Mouse (Mus musculus) telencephalon, adult 2 months (tissue): ENCODE measurements around the gene Nup62.
"Not testable (repeated sequence)": the region's sequence is repeated elsewhere in the genome, so short reads cannot be mapped to it uniquely, and the experiment has no call there.

ENCODE experiments used
- DNase-seq: peaks from one replicate; pipeline ENCODE4 v3.0.0-alpha.2; 2011; ENCODE audit warnings: low read depth, low spot score

The Nup62 gene

GRCm38 (mm10) chr7:44863982-44864494 lies 48.1 kb downstream of the Nup62 start:
- DNase-seq: no peak

DNA sequence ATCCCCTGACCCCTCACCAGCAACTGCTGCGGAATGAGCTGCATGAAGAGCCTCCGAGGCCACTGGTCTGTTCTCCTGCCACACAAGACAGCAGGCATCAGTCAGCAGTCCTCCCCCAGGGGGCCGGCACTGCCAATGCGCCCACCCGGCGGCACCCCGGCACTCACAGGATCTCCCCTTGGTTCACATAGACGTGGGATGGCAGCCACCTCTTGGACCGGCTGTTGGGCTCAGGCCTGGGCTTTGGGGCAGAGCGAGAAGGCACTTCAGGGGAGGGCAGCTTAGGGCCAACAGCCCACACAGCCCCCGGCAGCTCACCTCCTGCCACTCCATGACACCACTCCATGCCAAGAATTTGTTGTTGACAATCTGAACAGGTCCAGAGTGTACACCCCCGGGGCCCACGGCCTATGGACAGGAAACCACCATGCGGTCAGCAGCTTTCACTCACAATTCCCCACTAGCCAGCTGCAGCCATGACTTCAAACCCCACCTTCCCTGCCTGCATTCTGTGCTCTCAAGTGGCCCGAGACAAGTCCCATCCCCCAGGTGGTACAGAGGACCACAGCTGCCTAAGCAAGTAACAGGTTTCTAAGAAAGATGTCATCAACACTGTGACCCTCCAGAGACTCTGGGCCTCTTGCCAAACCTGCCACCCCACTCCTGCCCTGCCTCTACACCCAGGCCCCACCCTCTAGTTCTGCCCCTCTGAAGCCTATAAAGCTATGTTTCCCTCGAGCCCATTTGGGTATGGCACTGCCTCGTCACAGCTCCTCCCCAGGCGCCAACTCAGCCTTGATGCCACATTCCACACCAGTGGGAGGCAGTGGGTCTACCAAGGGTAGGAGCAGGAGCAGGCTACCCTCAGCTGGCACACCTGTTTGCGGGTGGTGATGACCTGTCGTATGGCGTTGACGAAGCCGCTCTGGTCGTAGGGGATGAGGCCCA lies 49.0 kb downstream of the Nup62 start:
- no peak for DNase-seq

- no peak for DNase-seq
Observed at GRCm38 (mm10) chr7:44866276-44867009, 50.6 kb downstream of the Nup62 start.

DNA sequence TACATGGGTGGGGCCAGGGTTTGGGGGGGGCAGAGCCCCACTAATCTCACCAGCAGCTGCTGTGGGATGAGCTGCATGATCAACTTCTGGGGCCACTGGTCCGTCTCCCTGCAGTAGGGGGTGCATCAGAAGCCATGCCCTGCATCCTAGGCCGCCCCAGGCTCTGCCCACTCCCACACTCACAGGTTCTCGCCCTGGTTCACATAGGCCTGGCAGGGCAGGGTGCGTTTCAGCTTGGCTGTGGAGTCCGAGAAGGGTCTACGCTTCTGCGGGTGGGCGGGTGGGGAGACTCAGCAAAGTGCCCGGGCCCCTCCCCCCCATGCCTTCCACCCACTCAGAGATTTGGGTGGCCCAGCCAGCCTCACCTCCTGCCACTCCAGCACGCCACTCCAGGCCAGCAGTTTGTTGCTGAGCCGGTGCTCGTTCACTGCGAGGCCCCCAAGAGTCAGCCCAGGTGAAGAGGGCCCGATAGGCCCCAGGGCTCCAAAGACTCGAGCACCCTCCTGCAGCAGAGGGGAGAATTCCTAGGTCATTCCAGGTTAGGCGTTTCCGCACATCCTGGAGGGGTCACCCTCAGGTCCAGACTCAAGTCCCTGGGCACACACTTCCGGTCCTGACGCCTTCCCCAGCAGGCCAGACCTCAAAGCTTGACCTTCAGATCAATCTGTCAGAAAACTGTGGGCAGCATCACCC lies 51.3 kb downstream of the Nup62 start:
- no peak for DNase-seq

DNA sequence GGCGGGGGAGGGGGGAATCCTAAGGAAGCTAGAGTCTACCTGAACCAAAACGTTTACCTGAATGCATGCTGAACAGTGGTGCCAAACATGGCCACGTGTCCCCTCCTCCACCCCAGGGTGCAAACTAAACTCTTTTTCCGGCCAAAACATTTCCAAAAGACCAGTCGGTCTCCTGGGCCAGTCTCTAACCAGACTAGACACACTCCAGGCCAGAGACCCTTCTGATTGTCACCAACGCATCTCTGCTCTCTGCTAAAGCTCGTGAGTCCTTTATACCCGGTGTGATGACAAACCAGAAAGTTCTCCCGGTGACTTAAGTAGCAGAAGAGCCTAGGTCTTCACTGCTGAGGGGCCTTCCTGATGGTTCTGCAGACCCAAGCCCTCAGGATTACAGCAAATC lies 51.9 kb downstream of the Nup62 start:
- no peak for DNase-seq

DNA sequence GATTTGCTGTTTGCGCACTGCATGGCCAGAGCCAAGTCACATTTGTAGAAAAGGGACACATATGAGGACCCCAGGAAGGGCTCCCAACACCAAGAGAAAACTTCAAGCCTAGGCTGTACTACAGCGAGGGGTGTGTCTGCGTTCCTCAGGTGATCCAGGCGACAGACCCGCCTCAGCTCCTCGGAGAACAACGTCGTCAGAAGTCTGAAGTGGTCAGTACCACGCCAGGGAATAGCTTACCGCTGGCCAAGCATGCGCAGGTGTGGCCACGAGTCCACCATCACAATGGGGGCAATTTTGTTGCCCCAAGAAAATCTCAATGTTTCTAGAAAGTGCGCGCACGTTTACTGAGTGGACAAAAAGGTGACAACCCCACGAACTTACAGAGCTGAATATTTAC lies 52.6 kb downstream of the Nup62 start:
- DNase-seq: no peak

GRCm38 (mm10) chr7:44868919-44869696 lies 53.2 kb downstream of the Nup62 start:
- DNase-seq: no peak

- DNase-seq: peak; percentile 100
Observed at GRCm38 (mm10) chr7:44869697-44870528, 54.0 kb downstream of the Nup62 start, which contains the start of gene Ptov1. Gene Ptov1 (minus strand): TSS chr7:44869788.

DNA sequence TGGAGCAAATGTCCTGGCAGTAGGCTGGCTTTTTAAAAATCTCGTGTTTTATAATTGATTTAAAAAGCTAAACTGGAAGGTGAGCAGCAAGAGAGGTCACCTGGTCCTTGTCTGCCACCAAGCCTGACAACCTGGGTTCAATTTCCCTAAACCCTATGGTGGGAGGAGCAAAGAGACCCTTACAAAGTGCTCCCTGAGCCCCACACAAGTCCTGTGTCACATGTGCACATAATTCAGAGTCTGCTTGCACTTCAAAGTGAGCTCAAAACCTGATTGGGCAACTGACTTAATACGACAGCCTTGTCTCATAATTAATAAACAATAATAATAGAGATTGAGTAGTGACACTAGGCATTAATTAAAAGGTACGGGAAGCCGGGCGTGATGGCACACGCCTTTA lies 54.7 kb downstream of the Nup62 start:
- no peak for DNase-seq

GRCm38 (mm10) chr7:44871181-44871580 lies 55.3 kb downstream of the Nup62 start:
- DNase-seq: no peak

- DNase-seq: not testable (repeated sequence)
Observed at GRCm38 (mm10) chr7:44871774-44872173, 55.9 kb downstream of the Nup62 start.

DNA sequence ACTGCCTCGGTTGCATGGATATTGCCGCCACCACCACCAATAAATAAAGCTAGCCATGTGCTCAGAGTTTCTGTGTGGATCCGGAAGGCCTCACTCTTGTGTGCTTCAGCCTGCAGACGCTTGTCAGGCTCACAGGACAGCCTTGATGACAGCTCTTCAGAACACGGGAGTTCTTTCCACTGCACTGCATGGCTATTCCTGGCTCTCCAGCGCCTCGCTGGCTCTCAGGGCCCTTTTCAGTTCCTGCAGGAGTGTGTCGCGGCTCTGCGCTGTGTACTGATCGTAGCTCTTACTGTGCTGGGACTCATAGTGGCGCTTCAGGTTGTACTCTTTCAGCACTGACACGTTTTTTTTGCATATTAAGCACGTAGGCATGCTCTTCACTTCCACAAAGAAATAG lies 61.9 kb downstream of the Nup62 start:
- DNase-seq: no peak
